Mouse (Mus musculus) embryonic fibroblast, embryonic 13.5 days (primary cell): ENCODE data around the gene Ampd2. TPM values are rescaled to one million over a fixed set of nuclear protein-coding genes. Genes with fewer than 3 reads are reported as not detected.

ENCODE experiments used
- H3K27ac ChIP-seq: 2 replicates; pipeline ENCODE4 v1.5.1; 2012; ENCODE audit warnings: low read length, control low read depth, inconsistent platforms; ENCODE audit not compliant: insufficient read depth
- H3K4me1 ChIP-seq: 2 replicates; pipeline ENCODE4 v1.6.1; 2011; ENCODE audit warnings: low read length; ENCODE audit not compliant: control insufficient read depth, insufficient read depth
- H3K4me3 ChIP-seq: 2 replicates; pipeline ENCODE4 v1.5.1; 2011; ENCODE audit warnings: mild to moderate bottlenecking, control low read depth, low read length; ENCODE audit not compliant: insufficient read depth
- CTCF ChIP-seq: IDR thresholded peaks from 2 replicates; pipeline ENCODE4 v1.5.1; 2011; ENCODE audit warnings: mild to moderate bottlenecking, control low read depth, low read length, moderate library complexity, borderline replicate concordance; ENCODE audit not compliant: insufficient read depth
- POLR2A ChIP-seq: IDR thresholded peaks from 2 replicates; pipeline ENCODE4 v1.6.1; 2011; ENCODE audit warnings: low read depth, mild to moderate bottlenecking, control low read depth, low read length, moderate library complexity
- polyA plus RNA-seq: library from polyadenylated mRNA; stranded (reverse); fragments of >200 nt; gene quantifications from 2 replicates; pipeline ENCODE4 v1.2.4, GENCODE M21; 2011; ENCODE audit warnings: low read depth; ENCODE audit not compliant: missing spikeins, insufficient read length

Gene Ampd2
- polyA plus RNA-seq, 1 experiment, result 48.3 TPM

- H3K27ac ChIP-seq, result no peak overlapping the region
- no peaks in the 10 kb centered on the region for H3K4me1 ChIP-seq
- TF ChIP-seq CTCF, result no peak
- TF ChIP-seq POLR2A, result no peak
- H3K4me3 ChIP-seq, result no peak overlapping the region
Observed at GRCm38 (mm10) chr3:108026597-108026996, 59.9 kb downstream of the Ampd2 start.

GRCm38 (mm10) chr3:108026049-108026448, 60.4 kb downstream of the Ampd2 start:
- Histone ChIP-seq H3K4me3 (no peak overlapping the region), H3K27ac (no peak overlapping the region), H3K4me1 (no peaks in the 10 kb centered on the region)
- TF ChIP-seq POLR2A, result no peak
- no peak for TF ChIP-seq CTCF

- TF ChIP-seq CTCF (no peak), POLR2A (no peak)
- no peak overlapping the region for H3K4me3 ChIP-seq
- no peak overlapping the region for H3K27ac ChIP-seq
- H3K4me1 ChIP-seq, result no peaks in the 10 kb centered on the region
Observed at GRCm38 (mm10) chr3:108025318-108025717, 61.1 kb downstream of the Ampd2 start.

Other genes starting within 250 kb of the Ampd2 start
- gene Eps8l3, start 209.4 kb downstream of the Ampd2 start, polyA plus RNA-seq, result not detected in 2 replicates
- gene Gstm5, start 190.8 kb downstream of the Ampd2 start, polyA plus RNA-seq, result 68.6 and 75.4 TPM in 2 replicates
- gene Gstm7, start 154.8 kb downstream of the Ampd2 start, polyA plus RNA-seq, result 1.3 and 2.3 TPM in 2 replicates
- 2.0 and 3.7 TPM in 2 replicates for gene Gstm6, start 142.9 kb downstream of the Ampd2 start, polyA plus RNA-seq
- gene Gstm3, start 117.4 kb downstream of the Ampd2 start, polyA plus RNA-seq, result not detected in 2 replicates
- 59.6 and 62.2 TPM in 2 replicates for gene Gstm2, start 100.2 kb downstream of the Ampd2 start, polyA plus RNA-seq
- gene Gstm1, start 68.7 kb downstream of the Ampd2 start, polyA plus RNA-seq, result 51.2 and 63.8 TPM in 2 replicates
- gene Gstm4, start 41.8 kb downstream of the Ampd2 start, polyA plus RNA-seq, result 11.1 and 11.5 TPM in 2 replicates
- 1.0 and 1.1 TPM in 2 replicates for gene Gnat2, start 6.1 kb upstream of the Ampd2 start, polyA plus RNA-seq
- 138 and 152 TPM in 2 replicates for gene Gnai3, start 59.5 kb upstream of the Ampd2 start, polyA plus RNA-seq
- gene Gpr61, start 68.2 kb upstream of the Ampd2 start, polyA plus RNA-seq, result not detected in 2 replicates
- 3.1 and 5.5 TPM in 2 replicates for gene Amigo1, start 99.7 kb upstream of the Ampd2 start, polyA plus RNA-seq
- 2.7 and 3.5 TPM in 2 replicates for gene Cyb561d1, start 114.6 kb upstream of the Ampd2 start, polyA plus RNA-seq
- 4.1 and 6.2 TPM in 2 replicates for gene Atxn7l2, start 124.3 kb upstream of the Ampd2 start, polyA plus RNA-seq
- gene Sypl2, start 140.0 kb upstream of the Ampd2 start, polyA plus RNA-seq, result not detected in 2 replicates
- gene Psma5, start 170.3 kb upstream of the Ampd2 start, polyA plus RNA-seq, result 118 and 123 TPM in 2 replicates
- gene Sort1, start 197.4 kb upstream of the Ampd2 start, polyA plus RNA-seq, result 14.0 and 19.2 TPM in 2 replicates